In the genomic region with DNA sequence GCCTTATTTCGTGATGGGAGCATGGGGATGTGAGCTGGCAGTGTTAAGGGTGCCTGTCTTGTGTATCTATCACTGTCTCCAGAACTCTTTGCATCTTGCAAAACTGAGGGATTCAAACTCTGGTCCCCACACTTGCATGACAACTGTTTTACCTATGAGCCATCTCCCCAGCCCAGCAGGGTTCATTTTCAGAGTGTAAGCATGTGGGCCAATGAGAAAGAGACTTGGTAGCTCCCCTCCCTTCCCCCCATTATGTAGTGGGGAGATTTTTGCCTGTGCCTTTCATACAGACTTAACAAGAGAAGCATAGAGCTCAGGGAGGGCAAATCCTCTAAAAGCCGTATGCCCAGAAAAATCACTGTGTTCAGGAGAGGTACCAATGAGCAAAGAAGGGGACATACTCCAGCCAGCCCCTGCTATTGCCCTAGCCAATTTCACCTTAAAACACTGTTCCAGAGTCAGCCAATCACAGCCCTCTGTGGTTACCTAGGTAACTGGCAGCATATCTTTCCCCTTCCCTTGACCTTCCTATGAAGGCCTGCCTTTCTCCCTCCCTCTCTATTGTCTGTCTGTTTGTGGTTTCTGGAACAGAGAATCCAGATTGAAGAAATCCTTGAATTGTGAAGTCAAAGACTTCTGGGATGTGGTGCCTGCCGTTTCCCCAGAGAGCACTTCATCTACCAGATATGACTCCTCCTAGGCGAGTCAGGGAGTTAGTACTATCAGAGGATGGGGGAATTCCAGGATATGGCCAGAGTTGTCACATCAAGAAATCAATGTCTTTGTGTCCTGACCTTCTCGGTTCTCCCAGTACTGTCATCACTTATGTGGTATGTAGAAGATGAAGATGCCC, we compare ENCODE assay signal across 16 mouse cellular contexts. TPM values are rescaled to one million over a fixed set of nuclear protein-coding genes. Genes with fewer than 3 reads are reported as not detected.
DNase-seq lines count a peak whose midpoint lies in the region; ATAC-seq and TF ChIP-seq lines count a peak whose summit lies in the region.
"Had no signal": no experiment of that assay in that cellular context is flagged by ENCODE, and none has a peak within 500 bp of the region (broad histone marks: within the 10 kb centered on the region; RNA-seq: fewer than 3 reads in every experiment).

No protein-coding gene starts in this region.

- no peaks in the 10 kb centered on the region for H3K9me3 ChIP-seq in ES-E14 (ENCODE audit: control insufficient read depth, insufficient read depth, low read depth, low read length)
- no peaks in the 10 kb centered on the region for H3K9me3 ChIP-seq in forebrain, embryonic 15.5 days
- H3K9me3 ChIP-seq in midbrain, embryonic 12.5 days = no peaks in the 10 kb centered on the region
- H3K9me3 ChIP-seq in intestine, postnatal 0 days (ENCODE audit: control insufficient read depth) = no peaks in the 10 kb centered on the region
- H3K9me3 ChIP-seq: G1E; heart, embryonic 12.5 days; lung, embryonic 15.5 days; megakaryocyte, embryonic 14.5 days had no signal

- no peak overlapping the region for H3K4me3 ChIP-seq in ES-E14 (ENCODE audit: insufficient read depth in 1 of 2, low read depth in 1 of 2, low read length in 2 of 2, poor library complexity in 1 of 2, severe bottlenecking in 1 of 2)
- H3K4me3 ChIP-seq in forebrain, embryonic 15.5 days = no peak overlapping the region
- H3K4me3 ChIP-seq in midbrain, embryonic 12.5 days = no peak overlapping the region
- H3K4me3 ChIP-seq in intestine, postnatal 0 days (ENCODE audit: low read depth, low read length) = no peak overlapping the region
- H3K4me3 ChIP-seq: heart, embryonic 12.5 days; lung, embryonic 15.5 days; megakaryocyte, embryonic 14.5 days had no signal

- TF ChIP-seq CTCF in intestine, postnatal 0 days (IDR thresholded peaks at IDR 0.05; ENCODE audit: low read depth) = no peak

- H3K27me3 ChIP-seq in forebrain, embryonic 15.5 days = no peaks in the 10 kb centered on the region
- H3K27me3 ChIP-seq in midbrain, embryonic 12.5 days = no peaks in the 10 kb centered on the region
- H3K27me3 ChIP-seq in intestine, postnatal 0 days (replicated peaks; ENCODE audit: control insufficient read depth, insufficient read depth, low read length) = no peaks in the 10 kb centered on the region
- H3K27me3 ChIP-seq: heart, embryonic 12.5 days; lung, embryonic 15.5 days; megakaryocyte, embryonic 14.5 days had no signal

- peaks cover 0 to 4% of the 10 kb centered on the region in 2 experiments; a peak in 3 of 4 replicates for H3K4me1 ChIP-seq in ES-E14 (ENCODE audit: control insufficient read depth in 2 of 2, insufficient read depth in 2 of 2, low read length in 2 of 2, poor library complexity in 1 of 2)
- no peaks in the 10 kb centered on the region for H3K4me1 ChIP-seq in forebrain, embryonic 15.5 days
- peaks cover 8% of the 10 kb centered on the region for H3K4me1 ChIP-seq in midbrain, embryonic 12.5 days
- no peaks in the 10 kb centered on the region for H3K4me1 ChIP-seq in intestine, postnatal 0 days (replicated peaks; ENCODE audit: control insufficient read depth, insufficient read depth, low read length)
- H3K4me1 ChIP-seq: lung, embryonic 15.5 days had no signal

- peak; percentile 33 for DNase-seq in adrenal gland, adult 2 months
- DNase-seq in adrenal gland, adult 18-20 months (ENCODE audit: low spot score in 2 of 2) = no peak
- DNase-seq in ES-E14 (ENCODE audit: low read depth, low spot score) = peak; percentile 37
- no peak for DNase-seq in gastrocnemius, postnatal 14 days
- no peak for DNase-seq in gastrocnemius, postnatal 10 days
- DNase-seq: cerebellum, adult 11-12 months; kidney, postnatal 14 days; liver; thymus, adult 18-20 months had no signal

- no peaks in the 10 kb centered on the region; the same call in 1 of the 2 replicates for H3K36me3 ChIP-seq in ES-E14 (ENCODE audit: control insufficient read depth, insufficient read depth, low read length, poor library complexity, severe bottlenecking)
- peaks cover 15% of the 10 kb centered on the region; the same call in 1 of the 2 replicates for H3K36me3 ChIP-seq in forebrain, embryonic 15.5 days
- peaks cover 21% of the 10 kb centered on the region for H3K36me3 ChIP-seq in midbrain, embryonic 12.5 days
- H3K36me3 ChIP-seq in intestine, postnatal 0 days (ENCODE audit: control insufficient read depth, insufficient read depth) = peaks cover 44% of the 10 kb centered on the region
- H3K36me3 ChIP-seq: lung, embryonic 15.5 days had no signal

- intact Hi-C loops in gastrocnemius, postnatal 14 days (cut with DNase I; ENCODE audit: low total_unique reads) = no loop called here

- no peak overlapping the region for H3K4me2 ChIP-seq in forebrain, embryonic 15.5 days (replicated peaks)
- H3K4me2 ChIP-seq in midbrain, embryonic 12.5 days (replicated peaks) = no peak overlapping the region
- no peak overlapping the region for H3K4me2 ChIP-seq in intestine, postnatal 0 days (replicated peaks; ENCODE audit: low read depth)
- H3K4me2 ChIP-seq: heart, embryonic 12.5 days; lung, embryonic 15.5 days had no signal

- H3K9ac ChIP-seq in ES-E14 (ENCODE audit: insufficient read depth, low read depth, low read length, poor library complexity, severe bottlenecking) = no peak overlapping the region
- H3K9ac ChIP-seq in forebrain, embryonic 15.5 days (replicated peaks) = no peak overlapping the region
- no peak overlapping the region for H3K9ac ChIP-seq in midbrain, embryonic 12.5 days (replicated peaks)
- no peak overlapping the region for H3K9ac ChIP-seq in intestine, postnatal 0 days (ENCODE audit: low read depth, low read length)
- H3K9ac ChIP-seq: heart, embryonic 12.5 days; lung, embryonic 15.5 days had no signal

- ATAC-seq in forebrain, embryonic 15.5 days (replicated peaks) = peak; percentile 79
- 0 out of 2 replicates have a peak, but pooled peaks have one; percentile 44 for ATAC-seq in midbrain, embryonic 12.5 days (ENCODE audit: low FRiP score, low read depth)
- ATAC-seq in intestine, postnatal 0 days = no peak

- in situ Hi-C loops in ES-E14 (cut with MboI; ENCODE audit: low sequenced_read_pairs in 2 of 2, unreplicated experiment in 2 of 2) = no loop called here

- WGBS in forebrain, embryonic 15.5 days = 59% methylated on average over 5 of the region's 5 CpGs
- WGBS in midbrain, embryonic 12.5 days = 62% methylated on average over 5 of the region's 5 CpGs
- WGBS in intestine, postnatal 0 days = 73% methylated on average over 5 of the region's 5 CpGs

- no peak overlapping the region for H3K27ac ChIP-seq in ES-E14 (ENCODE audit: insufficient read depth, low read depth, low read length, poor library complexity, severe bottlenecking)
- peak overlapping the region; percentile 52; the same call in 1 of the 2 replicates for H3K27ac ChIP-seq in forebrain, embryonic 15.5 days (replicated peaks)
- peak overlapping the region; percentile 67 for H3K27ac ChIP-seq in midbrain, embryonic 12.5 days (replicated peaks)
- no peak overlapping the region for H3K27ac ChIP-seq in intestine, postnatal 0 days (ENCODE audit: low read depth, low read length)
- H3K27ac ChIP-seq: lung, embryonic 15.5 days had no signal

TF ChIP-seq in ES-E14, 5 proteins besides CTCF, POLR2A, EP300 and RAD21:
- TF ChIP-seq HCFC1 (IDR thresholded peaks at IDR 0.05; ENCODE audit: borderline replicate concordance, insufficient read depth, low read length) (no peak), ZNF384 (IDR thresholded peaks at IDR 0.05; ENCODE audit: low read depth, low read length) (no peak), MAFK (IDR thresholded peaks at IDR 0.05; ENCODE audit: insufficient read depth, low read depth, low read length) (no peak), CHD2 (IDR thresholded peaks at IDR 0.05; ENCODE audit: low read depth, low read length) (no peak), ZC3H11A (IDR thresholded peaks at IDR 0.05; ENCODE audit: borderline replicate concordance, low read depth, low read length) (no peak)

RNA-seq across cellular contexts. Expression of a gene that starts 55.0 kb away (rescaled TPM):
- 10 to 100 TPM; 44.0 to 44.4 TPM for total RNA-seq in adrenal gland, adult 2 months (2021)
- polyA plus RNA-seq in adrenal gland, adult 2 months (2012; rRNA removed) = 15.9 and 22.6 TPM in 2 replicates
- total RNA-seq in adrenal gland, adult 18-20 months (2021) = 10 to 100 TPM; 47.4 to 52.2 TPM
- total RNA-seq in ES-E14 (2012; rRNA removed) = 14.6 and 16.2 TPM in 2 replicates
- polyA plus RNA-seq in forebrain, embryonic 15.5 days (2015; fragmentation: Nextera tagmentation; extraction: Ambion mirVana) = 71.2 and 77.1 TPM in 2 replicates
- polyA plus RNA-seq in midbrain, embryonic 12.5 days (2016; fragmentation: Nextera tagmentation; extraction: Ambion mirVana) = 51.0 and 51.6 TPM in 2 replicates
- 10 to 100 TPM; 26.2 to 28.4 TPM for total RNA-seq in gastrocnemius, postnatal 14 days (2021)
- 30.4 and 31.0 TPM in 2 replicates for polyA plus RNA-seq in intestine, postnatal 0 days (2015; fragmentation: Nextera tagmentation; extraction: Ambion mirVana)
- total RNA-seq in gastrocnemius, postnatal 10 days (2021) = 10 to 100 TPM; 24.5 to 25.8 TPM

RNA-seq across cellular contexts. Expression of a gene that starts 57.3 kb away (rescaled TPM):
- 10 to 100 TPM; 17.1 to 24.2 TPM for total RNA-seq in adrenal gland, adult 2 months (2021)
- polyA plus RNA-seq in adrenal gland, adult 2 months (2012; rRNA removed) = 89.2 and 99.6 TPM in 2 replicates
- 10 to 100 TPM; 20.2 to 25.8 TPM for total RNA-seq in adrenal gland, adult 18-20 months (2021)
- 5.8 TPM in 2 replicates for total RNA-seq in ES-E14 (2012; rRNA removed)
- polyA plus RNA-seq in forebrain, embryonic 15.5 days (2015; fragmentation: Nextera tagmentation; extraction: Ambion mirVana) = 18.1 and 18.3 TPM in 2 replicates
- polyA plus RNA-seq in midbrain, embryonic 12.5 days (2016; fragmentation: Nextera tagmentation; extraction: Ambion mirVana) = 25.6 and 26.2 TPM in 2 replicates
- 10 to 100 TPM; 25.9 to 26.0 TPM for total RNA-seq in gastrocnemius, postnatal 14 days (2021)
- polyA plus RNA-seq in intestine, postnatal 0 days (2015; fragmentation: Nextera tagmentation; extraction: Ambion mirVana) = 8.9 and 9.3 TPM in 2 replicates
- total RNA-seq in gastrocnemius, postnatal 10 days (2021) = 10 to 100 TPM; 26.8 to 30.3 TPM

Comparison
In these comparisons a context has a peak if more than half of its experiments do, and no peak if none do; other contexts are left out.
1. DNase-seq: peak in adrenal gland, adult 2 months (single experiment) and ES-E14 (single experiment); none in adrenal gland, adult 18-20 months (0 of 2), gastrocnemius, postnatal 14 days (single experiment) and gastrocnemius, postnatal 10 days (single experiment).
2. H3K27ac ChIP-seq: peak in forebrain, embryonic 15.5 days (single experiment) and midbrain, embryonic 12.5 days (single experiment); none in ES-E14 (single experiment) and intestine, postnatal 0 days (single experiment).